Mouse (Mus musculus) erythroblast, embryonic 14.5 days (primary cell): ENCODE data around the gene Nudt22.

Experiments used
- GATA1 ChIP-seq: IDR thresholded peaks from 2 replicates; pipeline ENCODE4 v1.6.1; 2012; ENCODE audit warnings: low read length, inconsistent platforms, mixed read lengths
- TAL1 ChIP-seq: IDR thresholded peaks from 3 replicates; pipeline ENCODE4 v1.6.1; 2012; ENCODE audit warnings: low read length, inconsistent platforms, mixed read lengths

GRCm38 (mm10) chr19:6999360-7000063 is 3.6 kb upstream of the Nudt22 start:
- TF ChIP-seq GATA1 (no peak), TAL1 (no peak)
